Mouse (Mus musculus) forebrain, embryonic 16.5 days (tissue): ENCODE measurements at regions not wholly inside any gene's neighbourhood (a gene's known extent, or its start where the extent isn't known, plus 50 kb on each side); places are given as distances from the start of the nearest gene placed in this dataset.

Experiments used
- ATAC-seq: fragments of 200-750 bp; cut with Nextera tagmentation; 2 replicates; pipeline ENCODE4 v1.8.0; 2017; ENCODE audit warnings: mild to moderate bottlenecking, moderate library complexity
- H3K27ac ChIP-seq: fragments of 300-500 bp; sonication (generic); 2 replicates; pipeline ENCODE4 v1.5.1; 2014; ENCODE audit warnings: low read length, control low read depth
- H3K27me3 ChIP-seq: fragments of 300-500 bp; sonication (generic); replicated peaks from 2 replicates; pipeline ENCODE4 v1.6.1; 2014; ENCODE audit warnings: low read length; ENCODE audit not compliant: control insufficient read depth, insufficient read depth
- H3K36me3 ChIP-seq: fragments of 300-500 bp; sonication (generic); 2 replicates; pipeline ENCODE4 v1.6.1; 2014; ENCODE audit not compliant: control insufficient read depth, insufficient read depth
- H3K4me1 ChIP-seq: fragments of 300-500 bp; sonication (generic); replicated peaks from 2 replicates; pipeline ENCODE4 v1.6.1; 2014; ENCODE audit warnings: low read length; ENCODE audit not compliant: control insufficient read depth, insufficient read depth
- H3K4me2 ChIP-seq: fragments of 300-500 bp; sonication (generic); 2 replicates; pipeline ENCODE4 v1.6.1; 2014; ENCODE audit warnings: mild to moderate bottlenecking, low read length, control low read depth
- H3K4me3 ChIP-seq: fragments of 300-500 bp; sonication (generic); replicated peaks from 2 replicates; pipeline ENCODE4 v1.5.1; 2014; ENCODE audit warnings: mild to moderate bottlenecking, low read length, control low read depth
- H3K9ac ChIP-seq: fragments of 300-500 bp; sonication (generic); replicated peaks from 2 replicates; pipeline ENCODE4 v1.6.1; 2014; ENCODE audit warnings: low read depth, low read length, control low read depth
- H3K9me3 ChIP-seq: fragments of 300-500 bp; sonication (generic); 2 replicates; pipeline ENCODE4 v1.6.1; 2016; ENCODE audit warnings: low read length; ENCODE audit not compliant: control insufficient read depth
- WGBS: fragments of 180-500 bp; shearing (Covaris S2); extraction: QIAGEN DNeasy Blood & Tissue Kit; methylation state at CpG from one replicate; pipeline ENCODE4 v1.1.7; 2014; 5-methylcytosine and 5-hydroxymethylcytosine counted together

DNA sequence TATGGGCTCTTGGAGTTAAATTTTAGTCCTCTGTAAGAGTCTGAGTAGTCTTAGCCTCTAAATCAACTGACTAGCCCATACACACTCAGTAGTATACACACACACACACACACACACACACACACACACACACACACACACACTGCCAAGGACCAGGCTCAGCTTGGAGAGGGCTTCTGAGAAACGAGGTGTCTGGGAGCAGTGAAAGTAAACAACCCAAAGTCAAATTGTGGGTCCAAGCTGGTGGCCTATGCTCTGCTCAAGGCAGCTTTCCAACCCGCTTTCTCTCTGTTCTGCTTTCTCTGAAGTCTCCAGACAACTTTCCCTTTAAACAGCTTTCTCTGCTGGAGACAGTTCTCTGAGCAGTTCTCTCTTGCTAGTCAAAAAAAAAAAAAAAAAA, 157.6 kb upstream of the Ubash3b start:
- no peak overlapping the region for H3K4me2 ChIP-seq
- no peak overlapping the region for H3K4me3 ChIP-seq
- no peak overlapping the region for H3K9ac ChIP-seq
- H3K4me1 ChIP-seq: no peaks in the 10 kb centered on the region
- H3K27ac ChIP-seq: no peak overlapping the region
- no peaks in the 10 kb centered on the region for H3K9me3 ChIP-seq
- WGBS: 70% methylated on average over 2 of the region's 2 CpGs
- H3K27me3 ChIP-seq: no peaks in the 10 kb centered on the region
- no peak for ATAC-seq
- no peaks in the 10 kb centered on the region for H3K36me3 ChIP-seq

DNA sequence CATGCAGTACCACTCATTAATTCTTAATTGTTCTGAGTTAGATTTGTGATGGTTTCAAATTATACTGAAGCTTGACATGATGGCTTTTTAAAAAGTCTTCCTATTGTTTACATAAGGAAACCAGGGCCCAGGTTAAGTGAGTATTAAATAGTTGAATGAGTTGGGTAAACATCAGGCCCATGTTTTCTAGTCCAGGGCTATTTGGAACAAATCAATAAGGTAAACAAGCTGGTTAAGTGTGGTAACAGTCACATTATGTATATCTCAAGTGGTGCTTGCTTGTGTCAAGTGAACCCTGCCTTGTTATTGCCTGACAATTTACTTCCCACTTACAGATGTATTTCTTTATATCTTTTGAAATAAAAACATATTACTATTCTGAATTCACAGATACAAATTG, 144.7 kb upstream of the Ubash3b start:
- Histone ChIP-seq H3K4me2 (no peak overlapping the region), H3K27me3 (no peaks in the 10 kb centered on the region), H3K4me1 (peaks cover 13% of the 10 kb centered on the region), H3K27ac (no peak overlapping the region), H3K36me3 (no peaks in the 10 kb centered on the region), H3K4me3 (no peak overlapping the region), H3K9ac (no peak overlapping the region), H3K9me3 (no peaks in the 10 kb centered on the region)
- no peak for ATAC-seq

GRCm38 (mm10) chr9:41303494-41303828, 142.0 kb upstream of the Ubash3b start:
- Histone ChIP-seq H3K9ac (no peak overlapping the region), H3K9me3 (no peaks in the 10 kb centered on the region), H3K27ac (no peak overlapping the region; the same call in 1 of the 2 replicates), H3K4me2 (no peak overlapping the region), H3K4me1 (peaks cover 13% of the 10 kb centered on the region), H3K36me3 (no peaks in the 10 kb centered on the region), H3K27me3 (no peaks in the 10 kb centered on the region), H3K4me3 (no peak overlapping the region)
- ATAC-seq: no peak; the same call in none of the 2 replicates
- WGBS: 40% methylated on average over 3 of the region's 3 CpGs

DNA sequence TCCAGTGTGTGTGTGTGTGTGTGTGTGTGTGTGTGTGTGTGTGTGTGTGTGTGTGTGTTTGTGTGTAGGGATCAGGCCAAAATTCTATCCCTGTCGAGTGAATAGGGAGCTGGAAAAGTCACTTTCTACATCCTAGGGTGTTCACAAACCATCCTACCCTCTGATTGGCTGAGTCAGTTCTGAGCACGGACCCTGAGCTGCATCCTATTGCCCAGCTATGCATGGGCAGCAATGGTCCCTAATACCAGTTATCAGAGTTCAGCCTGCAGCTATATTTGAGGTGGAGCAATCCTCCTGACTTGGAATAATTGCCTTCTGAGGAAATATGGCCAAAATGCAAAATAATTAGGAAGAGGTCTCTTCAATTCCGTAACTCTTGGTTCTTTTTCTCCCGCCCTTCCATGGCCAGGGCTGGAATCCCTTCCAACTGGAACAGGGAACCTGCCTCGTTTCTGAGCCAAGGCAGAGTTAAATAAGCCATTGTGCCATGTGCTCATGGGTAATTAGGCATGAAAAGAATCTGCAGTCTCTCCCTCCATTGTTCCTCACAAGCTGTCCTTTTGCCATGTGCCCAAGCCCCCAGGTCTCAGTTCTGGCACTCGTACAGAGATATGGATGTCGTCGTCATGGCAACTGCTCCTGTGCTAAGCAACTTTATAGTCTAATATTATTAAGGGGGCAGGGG, 141.5 kb upstream of the Ubash3b start:
- WGBS: 12% methylated on average over 8 of the region's 8 CpGs
- ATAC-seq: peak; percentile 91
- Histone ChIP-seq H3K27ac (peak overlapping the region; percentile 6; the same call in 1 of the 2 replicates), H3K9me3 (no peaks in the 10 kb centered on the region), H3K4me1 (peaks cover 13% of the 10 kb centered on the region), H3K9ac (no peak overlapping the region), H3K4me2 (peak overlapping the region; percentile 30), H3K36me3 (no peaks in the 10 kb centered on the region), H3K4me3 (no peak overlapping the region), H3K27me3 (no peaks in the 10 kb centered on the region)

DNA sequence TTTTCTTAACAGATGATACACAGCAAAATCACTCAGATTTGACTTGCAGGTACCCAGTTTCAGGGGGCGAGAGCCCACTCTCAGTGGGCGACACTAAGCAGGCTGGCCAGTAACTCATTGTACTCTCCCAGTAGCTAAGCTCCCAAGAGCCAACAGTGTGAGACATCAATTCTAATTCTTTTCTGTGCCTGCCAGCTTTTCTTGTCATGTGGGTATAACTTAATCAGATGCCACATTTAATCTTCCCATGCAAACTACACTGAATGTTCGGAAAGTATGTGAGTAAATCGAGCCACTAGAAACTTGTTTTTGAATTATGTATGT, 124.6 kb upstream of the Ubash3b start:
- Histone ChIP-seq H3K4me1 (peaks cover 13% of the 10 kb centered on the region), H3K4me3 (no peak overlapping the region), H3K4me2 (no peak overlapping the region), H3K36me3 (no peaks in the 10 kb centered on the region), H3K27ac (peak overlapping the region; percentile 20; the same call in 1 of the 2 replicates), H3K9ac (no peak overlapping the region), H3K9me3 (no peaks in the 10 kb centered on the region), H3K27me3 (no peaks in the 10 kb centered on the region)
- WGBS: 28% methylated on average over 4 of the region's 4 CpGs
- ATAC-seq: peak; percentile 49; the same call in 1 of the 2 replicates

- Histone ChIP-seq H3K4me2 (0 out of 2 replicates have a peak overlapping the region, but pooled peaks have one; percentile 8), H3K4me3 (no peak overlapping the region), H3K36me3 (no peaks in the 10 kb centered on the region), H3K9me3 (no peaks in the 10 kb centered on the region), H3K9ac (no peak overlapping the region), H3K27me3 (no peaks in the 10 kb centered on the region), H3K4me1 (peaks cover 13% of the 10 kb centered on the region), H3K27ac (peak overlapping the region; percentile 35)
- 14% methylated on average over 8 of the region's 8 CpGs for WGBS
- peak; percentile 78 for ATAC-seq
Measured at GRCm38 (mm10) chr9:41285266-41286144, 124.0 kb upstream of the Ubash3b start.

- H3K9ac ChIP-seq: no peak overlapping the region
- 92% methylated on average over 2 of the region's 2 CpGs for WGBS
- H3K4me2 ChIP-seq: no peak overlapping the region
- no peaks in the 10 kb centered on the region for H3K36me3 ChIP-seq
- ATAC-seq: no peak
- H3K4me3 ChIP-seq: no peak overlapping the region
- no peaks in the 10 kb centered on the region for H3K27me3 ChIP-seq
- peaks cover 2% of the 10 kb centered on the region; the same call in 1 of the 2 replicates for H3K9me3 ChIP-seq
- peaks cover 15% of the 10 kb centered on the region for H3K4me1 ChIP-seq
- no peak overlapping the region for H3K27ac ChIP-seq
Measured at GRCm38 (mm10) chr9:41277726-41278125, 116.2 kb upstream of the Ubash3b start.

DNA sequence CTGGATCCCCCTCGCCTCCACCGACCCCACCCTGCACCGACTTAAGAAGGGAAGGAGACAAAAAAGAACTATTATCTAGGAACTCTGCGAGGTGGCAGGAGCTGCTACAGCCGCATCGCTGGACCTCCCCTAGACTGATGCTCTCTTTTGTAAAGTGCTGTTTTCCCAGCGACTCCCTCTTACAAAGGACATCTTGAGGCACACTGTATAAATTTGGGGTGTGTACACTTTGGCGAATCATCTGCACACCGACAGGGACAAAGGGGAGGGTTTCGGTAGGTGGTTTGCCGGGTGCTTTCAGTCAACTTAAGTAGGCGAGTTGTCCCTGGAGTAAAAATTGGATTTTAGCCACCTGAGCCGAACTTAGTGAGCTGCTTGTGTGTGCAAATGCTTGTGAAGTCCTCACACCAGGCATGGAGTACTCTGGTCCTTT, 112.4 kb upstream of the Ubash3b start:
- peak overlapping the region; percentile 63 for H3K4me2 ChIP-seq
- H3K4me3 ChIP-seq: peak overlapping the region; percentile 39
- H3K27me3 ChIP-seq: no peaks in the 10 kb centered on the region
- H3K9me3 ChIP-seq: peaks cover 2% of the 10 kb centered on the region; the same call in 1 of the 2 replicates
- peaks cover 19% of the 10 kb centered on the region for H3K4me1 ChIP-seq
- peak; percentile 62 for ATAC-seq
- WGBS: 2% methylated on average over 13 of the region's 13 CpGs
- peak overlapping the region; percentile 73 for H3K9ac ChIP-seq
- H3K27ac ChIP-seq: peak overlapping the region; percentile 94
- H3K36me3 ChIP-seq: no peaks in the 10 kb centered on the region

- Histone ChIP-seq H3K9ac (peak overlapping the region; percentile 73), H3K4me1 (peaks cover 19% of the 10 kb centered on the region), H3K9me3 (peaks cover 2% of the 10 kb centered on the region; the same call in 1 of the 2 replicates), H3K4me2 (peak overlapping the region; percentile 63), H3K27me3 (no peaks in the 10 kb centered on the region), H3K4me3 (peak overlapping the region; percentile 39), H3K36me3 (no peaks in the 10 kb centered on the region), H3K27ac (peak overlapping the region; percentile 94)
- 0% methylated on average over 18 of the region's 18 CpGs for WGBS
- ATAC-seq: peak; percentile 95
Measured at GRCm38 (mm10) chr9:41273171-41273781, 111.8 kb upstream of the Ubash3b start.
